Mouse (Mus musculus) B cell, adult 2 months (primary cell): ENCODE measurements around the gene Cd47.

Experiments
- DNase-seq, 2 experiments: peaks; one replicate each; pipeline ENCODE4 v3.0.0; 2022

Gene Cd47

GRCm38 (mm10) chr16:49876291-49877030, 76.1 kb downstream of the Cd47 start:
- DNase-seq = no peak

- no peak for DNase-seq
Observed at GRCm38 (mm10) chr16:49877243-49877642, 76.9 kb downstream of the Cd47 start.

- DNase-seq = no peak
Observed at GRCm38 (mm10) chr16:49878051-49878450, 77.7 kb downstream of the Cd47 start.

- DNase-seq = no peak
Observed at GRCm38 (mm10) chr16:49886403-49887066, 86.2 kb downstream of the Cd47 start.

GRCm38 (mm10) chr16:49887290-49887689, 87.0 kb downstream of the Cd47 start:
- no peak for DNase-seq

GRCm38 (mm10) chr16:49887811-49888564, 87.7 kb downstream of the Cd47 start:
- DNase-seq = peak; percentile 40 to 44

GRCm38 (mm10) chr16:49889031-49889655, 88.8 kb downstream of the Cd47 start:
- DNase-seq = no peak

GRCm38 (mm10) chr16:49892252-49892651, 91.9 kb downstream of the Cd47 start:
- DNase-seq = no peak

- peak; percentile 85 to 86 for DNase-seq
Observed at GRCm38 (mm10) chr16:49892945-49893344, 92.6 kb downstream of the Cd47 start.

- no peak for DNase-seq
Observed at GRCm38 (mm10) chr16:49894624-49895023, 94.3 kb downstream of the Cd47 start.

- DNase-seq = no peak
Observed at GRCm38 (mm10) chr16:49896132-49896531, 95.8 kb downstream of the Cd47 start.

GRCm38 (mm10) chr16:49901395-49901794, 101.1 kb downstream of the Cd47 start:
- no peak for DNase-seq

GRCm38 (mm10) chr16:49902083-49902482, 101.8 kb downstream of the Cd47 start:
- DNase-seq = no peak

- no peak for DNase-seq
Observed at GRCm38 (mm10) chr16:49904248-49904930, 104.1 kb downstream of the Cd47 start.

- DNase-seq = no peak
Observed at GRCm38 (mm10) chr16:49905041-49905440, 104.7 kb downstream of the Cd47 start.

- no peak for DNase-seq
Observed at GRCm38 (mm10) chr16:49905601-49906001, 105.3 kb downstream of the Cd47 start.

GRCm38 (mm10) chr16:49906066-49906465, 105.7 kb downstream of the Cd47 start:
- no peak for DNase-seq

- DNase-seq = no peak
Observed at GRCm38 (mm10) chr16:49906940-49907339, 106.6 kb downstream of the Cd47 start.

GRCm38 (mm10) chr16:49907356-49907755, 107.0 kb downstream of the Cd47 start:
- peak; percentile 19 to 23 for DNase-seq

- no peak for DNase-seq
Observed at GRCm38 (mm10) chr16:49909536-49909935, 109.2 kb downstream of the Cd47 start.

GRCm38 (mm10) chr16:49914094-49914493, 113.8 kb downstream of the Cd47 start:
- DNase-seq = no peak
